Mouse (Mus musculus) spleen, adult 2 months (tissue): Measurements from ENCODE around the gene Ccdc85a.

Experiments used
- CTCF ChIP-seq: fragments of 200-500 bp; IDR thresholded peaks from 2 replicates; pipeline ENCODE4 v1.5.1; 2011; ENCODE audit warnings: mild to moderate bottlenecking, inconsistent platforms; ENCODE audit not compliant: insufficient read depth, insufficient read length, insufficient replicate concordance; ENCODE audit errors: extremely low read depth
- POLR2A ChIP-seq: fragments of 200-500 bp; IDR thresholded peaks from 2 replicates; pipeline ENCODE4 v1.6.1; 2011; ENCODE audit warnings: low read depth, low read length, inconsistent platforms

GRCm38 (mm10) chr11:28501190-28501589 lies 82.9 kb downstream of the Ccdc85a start:
- TF ChIP-seq CTCF (no peak), POLR2A (no peak)
